Mouse (Mus musculus): ENCODE results near the gene 4933402J07Rik.

GRCm38 (mm10) chr8:87619118-87619517, 55.5 kb downstream of the 4933402J07Rik start:
- TF ChIP-seq CTCF (IDR thresholded peaks at IDR 0.05; ENCODE audit: control insufficient read depth, insufficient read depth, low read length) (no peak), POLR2A (IDR thresholded peaks at IDR 0.05; ENCODE audit: borderline replicate concordance, control insufficient read depth, low read depth, low read length) (no peak)

All from bone marrow, adult 2 months (tissue).